Mouse (Mus musculus): ENCODE results near the gene Nat8. TPM values are rescaled to one million over a fixed set of nuclear protein-coding genes. Genes with fewer than 3 reads are reported as not detected.
A peak's percentile ranks its signal among the peaks of the same experiment; 100 is the strongest.
"Not testable (repeated sequence)": the region's sequence is repeated elsewhere in the genome, so short reads cannot be mapped to it uniquely, and the experiment has no call there.

Gene Nat8
- polyA plus RNA-seq, 1 experiment from 2014 or later = not detected

GRCm38 (mm10) chr6:85843677-85844458 lies 12.0 kb upstream of the Nat8 start:
- DNase-seq (ENCODE audit: low spot score); H3K36me3 ChIP-seq (ENCODE audit: control insufficient read depth, insufficient read depth, low read length); H3K4me1 ChIP-seq (ENCODE audit: control insufficient read depth, insufficient read depth, low read length); H3K9ac ChIP-seq (ENCODE audit: low read depth, low read length); H3K4me2 ChIP-seq (ENCODE audit: low read depth, low read length); ATAC-seq (ENCODE audit: low read depth); H3K9me3 ChIP-seq (ENCODE audit: control insufficient read depth, low read length); H3K27me3 ChIP-seq (replicated peaks; ENCODE audit: control insufficient read depth, insufficient read depth, low read length); H3K27ac ChIP-seq (replicated peaks; ENCODE audit: low read depth, low read length); H3K4me3 ChIP-seq (ENCODE audit: low read depth, low read length): not testable (repeated sequence)
- 76% methylated on average over 25 of the region's 25 CpGs for WGBS

DNA sequence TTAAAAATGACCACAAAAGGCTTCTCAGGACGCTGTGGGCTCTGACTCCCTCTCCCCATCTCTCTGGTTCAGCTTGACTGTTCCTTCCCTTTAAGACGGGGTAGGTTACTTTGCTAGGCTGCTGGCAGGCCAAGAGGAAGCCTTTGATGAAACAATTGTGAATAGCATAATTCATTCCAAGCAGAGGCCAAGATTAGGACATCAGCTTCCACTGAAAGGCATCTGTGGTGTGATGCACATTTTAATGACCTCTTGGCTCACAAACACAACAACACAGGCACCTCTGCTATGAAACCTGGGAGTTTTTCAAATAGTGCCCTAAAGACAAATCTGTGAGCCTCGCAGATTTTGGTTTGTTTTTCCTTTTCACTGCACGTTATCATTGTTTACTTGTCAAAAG lies 8.1 kb upstream of the Nat8 start:
- H3K4me1 ChIP-seq (ENCODE audit: control insufficient read depth, insufficient read depth, low read length) = no peaks in the 10 kb centered on the region; the same call in 1 of the 2 replicates
- H3K27me3 ChIP-seq (replicated peaks; ENCODE audit: control insufficient read depth, insufficient read depth, low read length) = no peaks in the 10 kb centered on the region
- H3K36me3 ChIP-seq (ENCODE audit: control insufficient read depth, insufficient read depth, low read length) = no peaks in the 10 kb centered on the region
- no peak overlapping the region for H3K27ac ChIP-seq (replicated peaks; ENCODE audit: low read depth, low read length)
- DNase-seq (ENCODE audit: low spot score) (peak; percentile 9), ATAC-seq (ENCODE audit: low read depth) (no peak)
- H3K4me2 ChIP-seq (ENCODE audit: low read depth, low read length) = no peak overlapping the region
- H3K9me3 ChIP-seq (ENCODE audit: control insufficient read depth, low read length) = no peaks in the 10 kb centered on the region
- H3K9ac ChIP-seq (ENCODE audit: low read depth, low read length) = no peak overlapping the region
- no peak overlapping the region for H3K4me3 ChIP-seq (ENCODE audit: low read depth, low read length)
- WGBS = 34% methylated on average over 4 of the region's 4 CpGs

GRCm38 (mm10) chr6:85838674-85839073 lies 6.8 kb upstream of the Nat8 start:
- H3K36me3 ChIP-seq (ENCODE audit: control insufficient read depth, insufficient read depth, low read length) = no peaks in the 10 kb centered on the region
- no peak overlapping the region for H3K4me3 ChIP-seq (ENCODE audit: low read depth, low read length)
- H3K4me1 ChIP-seq (ENCODE audit: control insufficient read depth, insufficient read depth, low read length) = no peaks in the 10 kb centered on the region; the same call in 1 of the 2 replicates
- no peak for DNase-seq (ENCODE audit: low spot score)
- H3K9me3 ChIP-seq (ENCODE audit: control insufficient read depth, low read length) = no peaks in the 10 kb centered on the region
- no peak overlapping the region for H3K4me2 ChIP-seq (ENCODE audit: low read depth, low read length)
- H3K9ac ChIP-seq (ENCODE audit: low read depth, low read length) = no peak overlapping the region
- 41% methylated on average over 8 of the region's 8 CpGs for WGBS
- H3K27ac ChIP-seq (replicated peaks; ENCODE audit: low read depth, low read length) = no peak overlapping the region
- no peak for ATAC-seq (ENCODE audit: low read depth)
- H3K27me3 ChIP-seq (replicated peaks; ENCODE audit: control insufficient read depth, insufficient read depth, low read length) = no peaks in the 10 kb centered on the region

GRCm38 (mm10) chr6:85837307-85837706 lies 5.4 kb upstream of the Nat8 start:
- peak; percentile 69 for DNase-seq (ENCODE audit: low spot score)
- not testable (repeated sequence) for H3K9ac ChIP-seq (ENCODE audit: low read depth, low read length); H3K4me1 ChIP-seq (ENCODE audit: control insufficient read depth, insufficient read depth, low read length); H3K4me3 ChIP-seq (ENCODE audit: low read depth, low read length); H3K36me3 ChIP-seq (ENCODE audit: control insufficient read depth, insufficient read depth, low read length); H3K27ac ChIP-seq (replicated peaks; ENCODE audit: low read depth, low read length); H3K27me3 ChIP-seq (replicated peaks; ENCODE audit: control insufficient read depth, insufficient read depth, low read length); H3K9me3 ChIP-seq (ENCODE audit: control insufficient read depth, low read length)
- peak overlapping the region; percentile 38 for H3K4me2 ChIP-seq (ENCODE audit: low read depth, low read length)
- 22% methylated on average over 12 of the region's 12 CpGs for WGBS
- ATAC-seq (ENCODE audit: low read depth) = peak; percentile 55; the same call in 1 of the 2 replicates

DNA sequence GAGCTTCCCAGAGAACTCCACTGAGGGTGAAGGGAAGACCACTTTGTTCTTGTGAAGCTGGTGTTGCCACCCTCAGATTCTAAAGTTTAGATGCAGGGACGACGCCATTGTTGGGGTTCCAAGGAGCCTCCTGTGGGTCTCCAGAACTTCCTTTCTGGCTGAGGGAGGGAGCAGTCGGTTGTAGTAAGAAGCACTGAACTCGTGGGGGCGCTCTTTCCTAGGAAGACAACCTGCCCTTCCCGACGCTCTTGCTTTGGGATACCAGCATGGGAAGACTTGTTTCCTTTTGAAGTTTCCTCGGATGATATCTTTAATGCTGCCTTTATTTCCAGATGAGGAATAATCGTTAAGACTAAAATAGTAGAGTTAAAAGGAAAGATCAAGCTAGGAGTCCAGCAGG lies 4.9 kb upstream of the Nat8 start:
- not testable (repeated sequence) for H3K4me3 ChIP-seq (ENCODE audit: low read depth, low read length); H3K27me3 ChIP-seq (replicated peaks; ENCODE audit: control insufficient read depth, insufficient read depth, low read length); H3K9ac ChIP-seq (ENCODE audit: low read depth, low read length); H3K4me1 ChIP-seq (ENCODE audit: control insufficient read depth, insufficient read depth, low read length); H3K4me2 ChIP-seq (ENCODE audit: low read depth, low read length); H3K9me3 ChIP-seq (ENCODE audit: control insufficient read depth, low read length); H3K36me3 ChIP-seq (ENCODE audit: control insufficient read depth, insufficient read depth, low read length); ATAC-seq (ENCODE audit: low read depth); H3K27ac ChIP-seq (replicated peaks; ENCODE audit: low read depth, low read length)
- DNase-seq (ENCODE audit: low spot score) = peak; percentile 14
- 15% methylated on average over 7 of the region's 9 CpGs for WGBS

DNA sequence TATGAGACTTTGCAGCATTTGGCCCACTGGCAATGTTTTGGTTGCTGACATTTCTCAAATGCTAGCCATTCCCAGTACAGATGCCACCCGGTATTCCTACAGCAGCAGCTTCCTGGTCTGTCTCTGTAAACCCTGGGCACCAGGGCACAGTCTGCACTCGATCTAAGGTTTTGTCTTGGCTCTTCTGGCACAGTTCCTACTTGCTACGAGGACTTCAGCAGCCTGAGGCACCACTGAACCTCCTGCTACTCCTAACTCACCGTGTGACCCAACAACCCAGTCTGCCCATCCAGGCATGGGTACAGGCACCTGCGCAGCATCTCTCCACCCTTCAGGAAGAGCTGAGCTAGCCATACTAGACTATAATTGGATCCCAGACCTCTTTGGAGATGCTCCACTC lies 4.2 kb upstream of the Nat8 start:
- not testable (repeated sequence) for H3K27me3 ChIP-seq (replicated peaks; ENCODE audit: control insufficient read depth, insufficient read depth, low read length); H3K9ac ChIP-seq (ENCODE audit: low read depth, low read length); H3K4me3 ChIP-seq (ENCODE audit: low read depth, low read length); H3K9me3 ChIP-seq (ENCODE audit: control insufficient read depth, low read length); H3K4me1 ChIP-seq (ENCODE audit: control insufficient read depth, insufficient read depth, low read length); H3K27ac ChIP-seq (replicated peaks; ENCODE audit: low read depth, low read length); H3K4me2 ChIP-seq (ENCODE audit: low read depth, low read length); DNase-seq (ENCODE audit: low spot score); ATAC-seq (ENCODE audit: low read depth); H3K36me3 ChIP-seq (ENCODE audit: control insufficient read depth, insufficient read depth, low read length)
- 72% methylated on average over 5 of the region's 5 CpGs for WGBS

DNA sequence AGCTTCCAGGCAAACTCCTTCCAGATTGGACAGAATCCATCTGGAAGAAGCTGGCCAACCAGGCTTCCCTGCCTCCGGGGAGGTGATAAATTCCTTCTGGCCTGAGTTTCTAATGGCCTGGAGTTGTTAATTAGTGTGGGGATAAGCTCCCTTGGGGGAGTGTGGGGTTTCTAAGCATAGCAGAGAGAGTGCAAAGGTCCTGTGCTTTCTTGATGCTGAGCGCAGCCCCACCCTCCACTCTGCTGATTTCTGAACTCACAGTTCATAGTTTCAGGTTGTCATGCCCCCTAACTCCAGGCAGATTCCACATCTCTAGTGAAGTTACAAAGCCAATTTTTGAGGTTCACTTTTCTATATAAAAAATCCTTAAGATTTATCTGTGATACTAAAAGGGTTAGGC lies 3.2 kb upstream of the Nat8 start:
- ATAC-seq (ENCODE audit: low read depth); H3K36me3 ChIP-seq (ENCODE audit: control insufficient read depth, insufficient read depth, low read length); H3K27ac ChIP-seq (replicated peaks; ENCODE audit: low read depth, low read length); H3K4me1 ChIP-seq (ENCODE audit: control insufficient read depth, insufficient read depth, low read length); DNase-seq (ENCODE audit: low spot score); H3K4me2 ChIP-seq (ENCODE audit: low read depth, low read length); H3K4me3 ChIP-seq (ENCODE audit: low read depth, low read length); H3K27me3 ChIP-seq (replicated peaks; ENCODE audit: control insufficient read depth, insufficient read depth, low read length); H3K9ac ChIP-seq (ENCODE audit: low read depth, low read length); H3K9me3 ChIP-seq (ENCODE audit: control insufficient read depth, low read length): not testable (repeated sequence)
- 47% methylated on average over 1 of the region's 2 CpGs for WGBS

DNA sequence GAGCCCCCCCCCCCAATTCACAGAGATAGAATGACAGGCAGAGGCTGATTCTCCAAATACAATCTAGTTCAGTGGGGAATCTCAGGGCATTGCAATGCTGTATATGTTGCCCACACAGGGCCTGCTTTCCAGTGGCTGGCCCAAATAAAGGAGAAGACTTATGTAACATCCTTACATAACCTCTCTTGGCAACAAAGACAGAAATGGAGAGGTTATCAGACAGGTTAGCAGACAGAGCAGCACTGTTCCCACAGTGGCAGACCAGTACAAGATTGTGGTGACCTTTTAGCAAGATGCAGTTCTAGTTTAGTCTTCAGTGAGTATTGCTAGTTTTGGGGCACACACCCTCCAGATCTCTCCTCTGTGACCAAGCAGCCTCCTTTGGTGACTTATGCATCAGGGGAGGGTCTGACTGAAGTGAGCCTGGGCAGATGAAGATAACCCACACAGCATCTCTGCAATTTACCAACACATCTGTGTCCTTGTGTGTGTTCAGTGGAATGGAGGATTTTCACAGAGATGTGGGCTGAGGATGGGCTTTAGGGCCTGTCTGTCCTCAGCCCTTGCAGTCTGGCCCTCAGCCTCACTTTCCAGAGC lies 2.7 kb upstream of the Nat8 start:
- H3K4me3 ChIP-seq (ENCODE audit: low read depth, low read length); H3K9ac ChIP-seq (ENCODE audit: low read depth, low read length); H3K9me3 ChIP-seq (ENCODE audit: control insufficient read depth, low read length); ATAC-seq (ENCODE audit: low read depth); DNase-seq (ENCODE audit: low spot score); H3K36me3 ChIP-seq (ENCODE audit: control insufficient read depth, insufficient read depth, low read length); H3K4me1 ChIP-seq (ENCODE audit: control insufficient read depth, insufficient read depth, low read length); H3K4me2 ChIP-seq (ENCODE audit: low read depth, low read length); H3K27ac ChIP-seq (replicated peaks; ENCODE audit: low read depth, low read length); H3K27me3 ChIP-seq (replicated peaks; ENCODE audit: control insufficient read depth, insufficient read depth, low read length): not testable (repeated sequence)

- H3K4me3 ChIP-seq (ENCODE audit: low read depth, low read length) = no peak overlapping the region
- no peak overlapping the region for H3K4me2 ChIP-seq (ENCODE audit: low read depth, low read length)
- H3K9me3 ChIP-seq (ENCODE audit: control insufficient read depth, low read length) = no peaks in the 10 kb centered on the region
- WGBS = 54% methylated on average over 1 of the region's 1 CpGs
- no peak for DNase-seq (ENCODE audit: low spot score)
- no peak overlapping the region for H3K27ac ChIP-seq (replicated peaks; ENCODE audit: low read depth, low read length)
- H3K4me1 ChIP-seq (ENCODE audit: control insufficient read depth, insufficient read depth, low read length) = no peaks in the 10 kb centered on the region
- ATAC-seq (ENCODE audit: low read depth) = no peak
- H3K27me3 ChIP-seq (replicated peaks; ENCODE audit: control insufficient read depth, insufficient read depth, low read length) = no peaks in the 10 kb centered on the region
- H3K9ac ChIP-seq (ENCODE audit: low read depth, low read length) = no peak overlapping the region
- no peaks in the 10 kb centered on the region for H3K36me3 ChIP-seq (ENCODE audit: control insufficient read depth, insufficient read depth, low read length)
Observed at GRCm38 (mm10) chr6:85829462-85829861, 2.4 kb downstream of the Nat8 start.
